8 mouse cellular contexts compared by ENCODE assay signal in the genomic region with DNA sequence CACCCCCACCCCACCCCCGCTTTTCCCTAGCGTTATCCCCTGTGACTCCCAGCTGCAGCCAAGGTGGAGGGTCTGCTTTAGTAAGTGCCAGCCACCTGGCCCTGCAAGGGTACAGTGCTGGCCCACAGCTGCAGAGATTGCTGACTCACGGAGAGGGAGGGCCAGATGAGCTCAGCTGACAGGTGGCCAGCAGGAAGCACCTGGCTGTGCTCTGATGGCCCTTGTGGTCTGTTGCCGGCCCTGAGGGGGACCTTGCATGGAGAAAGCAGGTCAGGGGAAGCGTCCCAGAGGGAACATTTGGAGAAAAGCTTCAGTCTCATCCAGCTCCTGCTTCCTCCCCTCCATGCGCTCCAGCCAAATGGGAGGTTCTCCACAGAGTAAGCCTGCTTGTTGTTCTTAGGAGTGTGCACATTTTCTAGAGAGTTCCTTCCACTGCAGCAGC.
DNase-seq lines count a peak whose midpoint lies in the region; ATAC-seq and TF ChIP-seq lines count a peak whose summit lies in the region.

No protein-coding gene starts in this region.

- TF ChIP-seq CTCF in forebrain, postnatal 0 days (IDR thresholded peaks at IDR 0.05; ENCODE audit: low read depth): no peak

- H3K27ac ChIP-seq in kidney, embryonic 14.5 days (ENCODE audit: low read depth, low read length): no peak overlapping the region
- no peak overlapping the region for H3K27ac ChIP-seq in forebrain, embryonic 13.5 days
- no peak overlapping the region for H3K27ac ChIP-seq in midbrain, embryonic 11.5 days (ENCODE audit: low read depth, low read length)
- H3K27ac ChIP-seq in forebrain, postnatal 0 days (ENCODE audit: low read depth, low read length): no peak overlapping the region

- no peaks in the 10 kb centered on the region for H3K9me3 ChIP-seq in kidney, embryonic 14.5 days (ENCODE audit: control insufficient read depth, low read length)
- no peaks in the 10 kb centered on the region for H3K9me3 ChIP-seq in forebrain, embryonic 13.5 days (replicated peaks)
- H3K9me3 ChIP-seq in midbrain, embryonic 11.5 days (ENCODE audit: control insufficient read depth, low read length): no peaks in the 10 kb centered on the region
- no peaks in the 10 kb centered on the region for H3K9me3 ChIP-seq in forebrain, postnatal 0 days (ENCODE audit: low read length)

- WGBS in kidney, embryonic 14.5 days: 13% methylated on average over 6 of the region's 6 CpGs
- WGBS in forebrain, embryonic 13.5 days: 26% methylated on average over 6 of the region's 6 CpGs
- WGBS in midbrain, embryonic 11.5 days: 32% methylated on average over 6 of the region's 6 CpGs
- 34% methylated on average over 6 of the region's 6 CpGs for WGBS in forebrain, postnatal 0 days

- H3K4me1 ChIP-seq in kidney, embryonic 14.5 days (ENCODE audit: control insufficient read depth, insufficient read depth, low read length): peaks cover 6% of the 10 kb centered on the region; the same call in 1 of the 2 replicates
- no peaks in the 10 kb centered on the region for H3K4me1 ChIP-seq in forebrain, embryonic 13.5 days
- H3K4me1 ChIP-seq in midbrain, embryonic 11.5 days (ENCODE audit: control insufficient read depth, insufficient read depth, low read length): no peaks in the 10 kb centered on the region
- H3K4me1 ChIP-seq in forebrain, postnatal 0 days (ENCODE audit: insufficient read depth): no peaks in the 10 kb centered on the region

- no peak overlapping the region for H3K4me3 ChIP-seq in kidney, embryonic 14.5 days (ENCODE audit: low read length)
- no peak overlapping the region for H3K4me3 ChIP-seq in forebrain, embryonic 13.5 days
- no peak overlapping the region for H3K4me3 ChIP-seq in midbrain, embryonic 11.5 days (ENCODE audit: low read depth, low read length)
- no peak overlapping the region for H3K4me3 ChIP-seq in forebrain, postnatal 0 days (ENCODE audit: low read depth, low read length)

- ATAC-seq in kidney, embryonic 14.5 days (ENCODE audit: low FRiP score, low TSS enrichment): peak; percentile 74
- no peak for ATAC-seq in forebrain, embryonic 13.5 days
- no peak for ATAC-seq in midbrain, embryonic 11.5 days (ENCODE audit: low FRiP score)
- no peak for ATAC-seq in forebrain, postnatal 0 days

- peak; percentile 10 to 23 for DNase-seq in urinary bladder, adult 18-20 months (ENCODE audit: low spot score in 2 of 2)
- no peak for DNase-seq in urinary bladder, postnatal 10 days (ENCODE audit: low spot score)
- DNase-seq in gastrocnemius, adult 18-20 months (ENCODE audit: low spot score): peak; percentile 76
- DNase-seq in ovary, adult 18-20 months (ENCODE audit: low spot score): peak; percentile 11
- DNase-seq in midbrain, embryonic 11.5 days (ENCODE audit: low spot score, missing footprints): no peak
- DNase-seq in forebrain, postnatal 0 days: no peak

- no peaks in the 10 kb centered on the region for H3K27me3 ChIP-seq in kidney, embryonic 14.5 days (ENCODE audit: control insufficient read depth, insufficient read depth, low read length)
- no peaks in the 10 kb centered on the region for H3K27me3 ChIP-seq in forebrain, embryonic 13.5 days
- H3K27me3 ChIP-seq in midbrain, embryonic 11.5 days (ENCODE audit: control insufficient read depth, insufficient read depth, low read length): no peaks in the 10 kb centered on the region
- no peaks in the 10 kb centered on the region for H3K27me3 ChIP-seq in forebrain, postnatal 0 days (ENCODE audit: insufficient read depth, low read length)

- H3K4me2 ChIP-seq in kidney, embryonic 14.5 days (replicated peaks; ENCODE audit: low read depth, low read length): no peak overlapping the region
- no peak overlapping the region for H3K4me2 ChIP-seq in forebrain, embryonic 13.5 days
- H3K4me2 ChIP-seq in midbrain, embryonic 11.5 days: no peak overlapping the region
- no peak overlapping the region for H3K4me2 ChIP-seq in forebrain, postnatal 0 days (ENCODE audit: low read depth)

- H3K36me3 ChIP-seq in kidney, embryonic 14.5 days (ENCODE audit: control insufficient read depth, insufficient read depth, low read length): no peaks in the 10 kb centered on the region
- no peaks in the 10 kb centered on the region for H3K36me3 ChIP-seq in forebrain, embryonic 13.5 days (ENCODE audit: poor library complexity, severe bottlenecking)
- H3K36me3 ChIP-seq in midbrain, embryonic 11.5 days (ENCODE audit: control insufficient read depth, insufficient read depth, low read length): no peaks in the 10 kb centered on the region
- no peaks in the 10 kb centered on the region for H3K36me3 ChIP-seq in forebrain, postnatal 0 days (ENCODE audit: insufficient read depth)

- no peak overlapping the region for H3K9ac ChIP-seq in kidney, embryonic 14.5 days (ENCODE audit: low read depth, low read length)
- no peak overlapping the region for H3K9ac ChIP-seq in forebrain, embryonic 13.5 days
- no peak overlapping the region for H3K9ac ChIP-seq in midbrain, embryonic 11.5 days (ENCODE audit: low read length)
- H3K9ac ChIP-seq in forebrain, postnatal 0 days: no peak overlapping the region

Comparison
In these comparisons a context has a peak if more than half of its experiments do, and no peak if none do; other contexts are left out.
1. DNase-seq: peak in urinary bladder, adult 18-20 months (2 of 2), gastrocnemius, adult 18-20 months (single experiment) and ovary, adult 18-20 months (single experiment); none in urinary bladder, postnatal 10 days (single experiment), midbrain, embryonic 11.5 days (single experiment) and forebrain, postnatal 0 days (single experiment).